Mouse (Mus musculus) heart, embryonic 11.5 days (tissue): ENCODE data around the gene Arl6. TPM values are rescaled to one million over a fixed set of nuclear protein-coding genes. Genes with fewer than 3 reads are reported as not detected.

Experiments used
- ATAC-seq: fragments of 200-750 bp; cut with Nextera tagmentation; replicated peaks from 2 replicates; pipeline ENCODE4 v1.8.0; 2017; ENCODE audit warnings: moderate library complexity; ENCODE audit not compliant: insufficient number of reproducible peaks, low FRiP score, low TSS enrichment
- H3K27ac ChIP-seq: fragments of 300-500 bp; sonication (generic); 2 replicates; pipeline ENCODE4 v1.5.1; 2014; ENCODE audit warnings: mild to moderate bottlenecking, low read depth, low read length
- H3K27me3 ChIP-seq: fragments of 300-500 bp; sonication (generic); 2 replicates; pipeline ENCODE4 v1.6.1; 2014; ENCODE audit warnings: mild to moderate bottlenecking, low read length, mixed read lengths; ENCODE audit not compliant: control insufficient read depth, insufficient read depth
- H3K36me3 ChIP-seq: fragments of 300-500 bp; sonication (generic); 2 replicates; pipeline ENCODE4 v1.6.1; 2014; ENCODE audit warnings: mild to moderate bottlenecking, low read length, moderate library complexity, mixed read lengths; ENCODE audit not compliant: control insufficient read depth, insufficient read depth
- H3K4me1 ChIP-seq: fragments of 300-500 bp; sonication (generic); 2 replicates; pipeline ENCODE4 v1.6.1; 2014; ENCODE audit warnings: low read length; ENCODE audit not compliant: control insufficient read depth, insufficient read depth
- H3K4me2 ChIP-seq: fragments of 300-500 bp; sonication (generic); 2 replicates; pipeline ENCODE4 v1.6.1; 2014; ENCODE audit warnings: mild to moderate bottlenecking, moderate library complexity
- H3K4me3 ChIP-seq: fragments of 300-500 bp; sonication (generic); 2 replicates; pipeline ENCODE4 v1.5.1; 2014; ENCODE audit warnings: low read depth, low read length
- H3K9ac ChIP-seq: fragments of 300-500 bp; sonication (generic); 2 replicates; pipeline ENCODE4 v1.6.1; 2014; ENCODE audit warnings: mild to moderate bottlenecking, low read depth, low read length, moderate library complexity
- H3K9me3 ChIP-seq: fragments of 300-500 bp; sonication (generic); replicated peaks from 2 replicates; pipeline ENCODE4 v1.6.1; 2016; ENCODE audit warnings: low read length; ENCODE audit not compliant: control insufficient read depth
- WGBS: fragments of 180-500 bp; shearing (Covaris S2); extraction: QIAGEN DNeasy Blood & Tissue Kit; methylation state at CpG from one replicate; pipeline ENCODE4 v1.1.7; 2014; ENCODE audit not compliant: insufficient replicate concordance; 5-methylcytosine and 5-hydroxymethylcytosine counted together
- polyA plus RNA-seq: library from polyadenylated mRNA; unstranded; fragments of >200 nt; fragmentation: Nextera tagmentation; extraction: Ambion mirVana; gene quantifications from 2 replicates; pipeline ENCODE4 v1.2.1, GENCODE M21; 2014

Arl6 gene
- polyA plus RNA-seq, 1 experiment from 2014 or later, result 24.6 TPM

DNA sequence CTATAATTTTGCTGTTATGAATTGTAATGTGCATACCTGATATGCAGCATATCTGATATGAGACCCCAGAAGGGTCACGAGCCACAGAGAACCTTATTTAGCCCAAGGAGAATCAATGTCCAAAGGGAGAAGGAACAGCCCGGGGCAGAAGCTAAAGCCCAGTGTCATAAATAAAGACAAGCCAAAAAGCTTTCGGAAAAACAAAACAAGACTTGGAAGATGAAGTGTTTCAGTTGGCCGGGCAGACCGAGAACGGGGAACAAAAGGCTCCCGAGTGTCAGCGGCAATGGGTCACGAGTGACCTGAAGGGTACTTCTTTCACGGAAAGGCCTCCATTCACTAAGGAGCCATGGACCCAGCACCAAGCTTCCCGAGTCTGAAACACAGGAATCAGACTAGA, 65.2 kb downstream of the Arl6 start:
- H3K4me1 ChIP-seq, result peaks cover 14% of the 10 kb centered on the region

DNA sequence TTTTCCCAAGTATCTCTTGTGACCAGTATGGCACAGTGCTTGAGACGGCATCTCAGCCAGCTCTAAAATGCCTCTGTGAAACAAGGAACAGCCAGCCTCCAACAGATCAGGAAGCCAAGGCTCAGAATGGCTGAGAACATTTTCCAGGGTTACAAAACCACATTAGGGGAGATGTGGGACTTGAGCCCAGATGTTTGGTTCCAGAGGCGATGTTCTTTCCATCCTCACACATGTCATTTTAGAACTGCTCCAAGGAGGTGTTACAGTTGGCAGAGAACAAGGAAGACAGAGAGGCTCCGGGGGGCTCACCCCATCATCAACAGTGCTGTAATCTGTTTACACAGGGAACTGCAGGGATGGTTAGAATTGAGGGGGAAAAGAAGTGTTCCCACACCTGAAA, 66.5 kb downstream of the Arl6 start:
- no peak overlapping the region for H3K4me3 ChIP-seq
- no peaks in the 10 kb centered on the region for H3K36me3 ChIP-seq
- 74% methylated on average over 3 of the region's 3 CpGs for WGBS
- H3K4me2 ChIP-seq, result no peak overlapping the region
- no peaks in the 10 kb centered on the region for H3K9me3 ChIP-seq
- H3K9ac ChIP-seq, result no peak overlapping the region
- H3K27me3 ChIP-seq, result no peaks in the 10 kb centered on the region
- no peak for ATAC-seq
- H3K27ac ChIP-seq, result no peak overlapping the region
- H3K4me1 ChIP-seq, result peaks cover 23% of the 10 kb centered on the region

More for the DNA sequence above, 65.2 kb downstream of the Arl6 start:
- Histone ChIP-seq H3K9me3 (no peaks in the 10 kb centered on the region), H3K36me3 (no peaks in the 10 kb centered on the region), H3K27me3 (no peaks in the 10 kb centered on the region), H3K4me2 (no peak overlapping the region), H3K9ac (no peak overlapping the region), H3K27ac (no peak overlapping the region), H3K4me3 (no peak overlapping the region)
- no peak for ATAC-seq
- 83% methylated on average over 11 of the region's 11 CpGs for WGBS

DNA sequence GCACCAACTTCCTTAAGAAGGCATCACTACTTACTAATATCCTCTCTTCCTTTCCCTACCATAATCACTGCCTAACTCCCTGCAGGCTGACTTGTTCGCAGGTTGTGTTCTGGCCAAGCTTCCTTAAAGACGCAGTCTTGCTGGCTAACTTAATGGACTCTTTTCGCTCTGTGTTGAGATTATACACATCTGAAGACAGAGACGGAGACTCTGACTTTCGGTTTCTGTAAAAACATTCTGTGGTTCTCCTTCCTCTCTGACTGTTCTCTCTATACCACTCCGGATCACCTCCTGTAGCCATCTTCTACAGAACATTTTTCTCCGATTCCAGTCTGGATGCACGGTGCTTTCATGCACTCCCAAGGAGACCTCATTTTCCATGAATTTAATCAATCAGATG, 68.4 kb downstream of the Arl6 start:
- no peak for ATAC-seq
- WGBS, result 90% methylated on average over 8 of the region's 8 CpGs
- Histone ChIP-seq H3K9me3 (no peaks in the 10 kb centered on the region), H3K4me3 (no peak overlapping the region), H3K9ac (no peak overlapping the region), H3K4me2 (no peak overlapping the region), H3K4me1 (peaks cover 32% of the 10 kb centered on the region), H3K27ac (no peak overlapping the region), H3K27me3 (no peaks in the 10 kb centered on the region), H3K36me3 (no peaks in the 10 kb centered on the region)

DNA sequence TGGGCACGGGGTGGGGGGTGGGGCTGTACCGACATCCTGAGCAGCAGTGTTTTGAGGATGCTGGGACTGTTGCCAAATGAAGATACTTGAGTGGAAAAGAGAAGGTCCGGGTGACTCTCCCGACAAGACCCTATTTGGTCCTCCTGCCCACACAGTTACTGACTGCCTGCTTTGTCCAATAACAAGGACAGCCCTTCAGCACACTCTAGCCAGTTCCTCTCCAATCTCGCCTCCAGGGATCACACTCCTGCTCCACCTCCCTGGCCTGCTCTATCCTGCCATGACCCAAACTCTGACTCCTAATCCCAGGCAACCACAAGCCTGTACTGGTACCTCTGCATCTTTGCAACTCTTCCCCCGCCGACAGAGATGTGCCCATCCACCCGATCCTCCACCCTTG, 69.4 kb downstream of the Arl6 start:
- Histone ChIP-seq H3K9ac (no peak overlapping the region), H3K4me2 (no peak overlapping the region), H3K4me1 (peaks cover 32% of the 10 kb centered on the region), H3K36me3 (peaks cover 3% of the 10 kb centered on the region; the same call in 1 of the 2 replicates), H3K27ac (peak overlapping the region; percentile 57), H3K4me3 (no peak overlapping the region), H3K9me3 (no peaks in the 10 kb centered on the region), H3K27me3 (no peaks in the 10 kb centered on the region)
- peak; percentile 36; the same call in 1 of the 2 replicates for ATAC-seq
- 50% methylated on average over 8 of the region's 8 CpGs for WGBS

DNA sequence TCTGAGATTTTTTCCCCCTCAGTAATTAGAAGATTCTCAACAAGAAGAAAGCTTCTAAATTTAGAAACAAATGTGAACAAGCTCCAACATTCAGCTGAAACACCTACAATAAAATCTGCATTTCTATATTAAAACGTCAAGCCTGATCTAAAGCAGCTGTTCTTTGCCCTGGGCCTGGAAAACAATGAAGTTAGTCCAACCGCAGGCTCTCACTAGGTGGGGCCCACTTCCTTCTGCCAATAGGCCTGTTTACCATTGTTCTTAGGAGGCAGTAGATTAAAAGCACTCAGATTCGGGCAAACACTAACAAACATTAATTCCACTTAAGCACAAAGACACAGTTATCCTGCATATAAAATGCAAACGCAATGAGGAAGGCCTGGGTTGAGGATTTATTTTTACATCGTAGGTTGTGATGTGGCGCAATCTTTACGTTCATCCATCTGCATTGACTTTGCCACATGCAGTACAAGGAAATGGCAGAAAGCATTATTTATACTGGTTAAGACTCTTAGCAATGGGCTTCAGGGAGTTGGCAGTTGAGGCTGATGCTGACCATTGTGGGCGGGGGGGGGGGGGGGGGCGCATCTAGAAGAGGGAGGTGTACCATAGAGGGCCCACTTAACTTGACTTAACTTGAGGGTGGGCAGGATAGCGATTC, 71.3 kb downstream of the Arl6 start:
- H3K4me2 ChIP-seq, result no peak overlapping the region
- H3K4me3 ChIP-seq, result no peak overlapping the region
- H3K9ac ChIP-seq, result no peak overlapping the region
- H3K36me3 ChIP-seq, result peaks cover 3% of the 10 kb centered on the region; the same call in 1 of the 2 replicates
- H3K4me1 ChIP-seq, result peaks cover 32% of the 10 kb centered on the region
- no peaks in the 10 kb centered on the region for H3K27me3 ChIP-seq
- H3K9me3 ChIP-seq, result no peaks in the 10 kb centered on the region
- WGBS, result 69% methylated on average over 9 of the region's 10 CpGs
- ATAC-seq, result 0 out of 2 replicates have a peak, but pooled peaks have one; percentile 16
- H3K27ac ChIP-seq, result 0 out of 2 replicates have a peak overlapping the region, but pooled peaks have one; percentile 29

DNA sequence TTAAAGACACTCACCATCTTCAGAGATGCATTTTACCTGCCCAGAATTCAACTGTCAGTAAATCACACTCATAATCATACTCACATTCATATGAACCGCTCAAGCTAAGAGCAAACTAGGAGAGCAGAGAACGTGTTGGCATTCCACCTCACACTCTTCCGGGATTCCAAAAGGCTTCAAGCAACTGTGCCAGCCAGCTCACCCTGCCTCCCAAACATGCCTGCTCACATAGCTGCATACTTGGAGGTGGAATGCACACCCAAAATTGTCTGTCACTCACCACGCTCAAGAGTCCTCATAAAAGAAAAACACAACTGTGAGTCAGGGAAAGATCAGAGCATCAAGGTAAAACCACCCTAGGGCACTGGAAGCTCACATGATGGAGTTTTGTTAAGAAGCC, 72.8 kb downstream of the Arl6 start:
- WGBS, result 49% methylated on average over 4 of the region's 4 CpGs
- no peak overlapping the region for H3K27ac ChIP-seq

DNA sequence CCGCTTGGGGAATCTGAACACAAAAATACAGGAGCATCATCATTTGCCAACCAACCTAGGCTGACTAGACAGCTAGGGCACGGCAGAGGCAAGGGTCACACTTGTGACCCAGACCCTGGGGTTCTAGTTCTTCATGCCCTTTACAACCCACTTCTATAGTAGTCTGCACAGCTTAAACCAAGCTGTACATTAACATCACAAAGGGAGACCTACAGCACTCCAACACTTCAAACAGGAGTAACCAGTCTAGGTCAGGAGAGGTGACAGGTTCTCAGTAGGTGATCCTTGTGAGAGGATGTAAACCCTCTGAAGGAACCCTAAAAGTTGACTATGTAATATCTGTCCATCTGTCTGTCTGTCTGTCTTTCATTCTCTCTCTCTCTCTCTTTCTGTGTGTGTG, 73.6 kb downstream of the Arl6 start:
- Histone ChIP-seq H3K27me3 (no peaks in the 10 kb centered on the region), H3K27ac (no peak overlapping the region), H3K9me3 (no peaks in the 10 kb centered on the region), H3K4me3 (no peak overlapping the region), H3K4me2 (no peak overlapping the region), H3K4me1 (peaks cover 32% of the 10 kb centered on the region), H3K9ac (no peak overlapping the region), H3K36me3 (peaks cover 3% of the 10 kb centered on the region; the same call in 1 of the 2 replicates)
- ATAC-seq, result no peak
- WGBS, result 81% methylated on average over 2 of the region's 2 CpGs

More for the DNA sequence above, 72.8 kb downstream of the Arl6 start:
- Histone ChIP-seq H3K36me3 (peaks cover 3% of the 10 kb centered on the region; the same call in 1 of the 2 replicates), H3K9me3 (no peaks in the 10 kb centered on the region), H3K4me2 (peak overlapping the region; percentile 14; the same call in 1 of the 2 replicates), H3K9ac (no peak overlapping the region), H3K27me3 (no peaks in the 10 kb centered on the region), H3K4me1 (peaks cover 32% of the 10 kb centered on the region), H3K4me3 (no peak overlapping the region)
- ATAC-seq, result no peak

DNA sequence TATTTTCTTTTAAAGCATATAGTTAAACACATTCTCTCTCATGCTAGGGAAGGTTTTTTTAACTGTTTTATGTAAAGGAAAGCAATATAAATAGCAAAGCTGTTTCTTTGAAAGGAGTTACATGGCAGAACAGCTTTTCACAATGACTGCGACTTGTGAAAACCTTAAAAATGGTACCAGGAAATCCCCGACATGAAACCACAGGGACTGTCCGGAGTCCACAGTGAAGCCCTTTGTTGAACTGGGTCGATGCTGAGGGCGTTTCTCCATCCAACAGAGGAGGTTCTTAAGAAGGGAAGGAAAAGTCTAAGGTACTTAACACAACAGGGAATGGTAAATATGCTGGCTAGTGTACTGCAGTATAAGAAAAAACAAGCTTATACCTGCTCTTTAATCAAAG, 75.2 kb downstream of the Arl6 start:
- 72% methylated on average over 5 of the region's 5 CpGs for WGBS
- Histone ChIP-seq H3K27me3 (no peaks in the 10 kb centered on the region), H3K4me1 (peaks cover 19% of the 10 kb centered on the region), H3K9ac (no peak overlapping the region), H3K36me3 (peaks cover 7% of the 10 kb centered on the region; the same call in 1 of the 2 replicates), H3K27ac (no peak overlapping the region), H3K4me3 (no peak overlapping the region), H3K9me3 (no peaks in the 10 kb centered on the region), H3K4me2 (no peak overlapping the region)
- no peak for ATAC-seq
